Mouse (Mus musculus) CH12.LX (cell line): ENCODE measurements around the gene Meis2. TPM values are rescaled to one million over a fixed set of nuclear protein-coding genes. Genes with fewer than 3 reads are reported as not detected.

Source experiments
- DNase-seq: peaks from one replicate; pipeline ENCODE4 v3.0.0-alpha.2; 2013; ENCODE audit errors: extremely low read depth
- H3K27ac ChIP-seq: 2 replicates; pipeline ENCODE4 v1.5.1; 2012; ENCODE audit warnings: low read depth, mild to moderate bottlenecking, control low read depth, moderate library complexity; ENCODE audit not compliant: insufficient read depth
- H3K27me3 ChIP-seq: replicated peaks from 2 replicates; pipeline ENCODE3; 2012; ENCODE audit warnings: inconsistent platforms
- H3K36me3 ChIP-seq, 2 experiments: replicated peaks in 1 of 2; 2 replicates each; pipeline versions ENCODE3 to v1.6.1; 2012; ENCODE audit warnings: inconsistent platforms in 1 of 2, low read length in 1 of 2, mild to moderate bottlenecking in 1 of 2, mixed read lengths in 1 of 2, moderate library complexity in 1 of 2; ENCODE audit not compliant: control insufficient read depth in 1 of 2, insufficient read depth in 1 of 2
- H3K4me1 ChIP-seq, 2 experiments: 2 replicates each; pipeline ENCODE4 v1.6.1; 2012; ENCODE audit warnings: inconsistent platforms in 1 of 2, moderate library complexity in 1 of 2; ENCODE audit not compliant: insufficient read depth in 2 of 2, control insufficient read depth in 1 of 2
- H3K4me2 ChIP-seq: 2 replicates; pipeline ENCODE4 v1.6.1; 2012; ENCODE audit warnings: low read depth, mild to moderate bottlenecking, control low read depth; ENCODE audit not compliant: poor library complexity, insufficient read depth, severe bottlenecking
- H3K4me3 ChIP-seq, 3 experiments: fragments of 150-350 bp in 1 of 3; sonication (generic) in 1 of 3; replicated peaks in 1 of 3; 2 replicates each; pipeline versions ENCODE3 to v1.5.1; 2011 to 2012; ENCODE audit warnings: low read depth in 2 of 3, low read length in 2 of 3, mild to moderate bottlenecking in 2 of 3, moderate library complexity in 2 of 3, control low read depth in 1 of 3, improper control_type of control experiment in 1 of 3, inconsistent platforms in 1 of 3, mixed read lengths in 1 of 3; ENCODE audit not compliant: poor library complexity in 1 of 3
- H3K79me2 ChIP-seq: replicated peaks from 2 replicates; pipeline ENCODE4 v1.6.1; 2012; ENCODE audit warnings: mild to moderate bottlenecking, moderate library complexity; ENCODE audit not compliant: control insufficient read depth, poor library complexity, insufficient read depth, severe bottlenecking; ENCODE audit errors: extremely low read depth
- H3K9ac ChIP-seq: 2 replicates; pipeline ENCODE4 v1.6.1; 2012; ENCODE audit warnings: low read depth, mild to moderate bottlenecking, control low read depth, moderate library complexity; ENCODE audit not compliant: insufficient read depth
- H3K9me3 ChIP-seq: replicated peaks from 2 replicates; pipeline ENCODE3; 2012; ENCODE audit warnings: low read length, inconsistent platforms, mixed read lengths
- BHLHE40 ChIP-seq: IDR thresholded peaks from 2 replicates; pipeline ENCODE4 v1.6.1; 2011; ENCODE audit warnings: mild to moderate bottlenecking, low read depth, low read length, improper control_type of control experiment
- CHD1 ChIP-seq: IDR thresholded peaks from 2 replicates; pipeline ENCODE4 v1.6.1; 2012; ENCODE audit warnings: low read depth, low read length, improper control_type of control experiment, inconsistent platforms
- CTCF ChIP-seq, 2 experiments: IDR thresholded peaks in 1 of 2; conservative IDR thresholded peaks in 1 of 2; 2 replicates each; pipeline ENCODE4 v1.5.1; 2011 to 2012; ENCODE audit warnings: low read depth in 2 of 2, low read length in 2 of 2, improper control_type of control experiment in 1 of 2, inconsistent platforms in 1 of 2, mild to moderate bottlenecking in 1 of 2, moderate library complexity in 1 of 2
- HCFC1 ChIP-seq: IDR thresholded peaks from 2 replicates; pipeline ENCODE4 v1.6.1; 2012; ENCODE audit warnings: low read depth, mild to moderate bottlenecking, inconsistent platforms, low read length, improper control_type of control experiment
- IRF4 ChIP-seq: IDR thresholded peaks from 2 replicates; pipeline ENCODE4 v1.6.1; 2014; ENCODE audit warnings: low read depth, mild to moderate bottlenecking, inconsistent platforms, low read length, improper control_type of control experiment
- JUN ChIP-seq: IDR thresholded peaks from 2 replicates; pipeline ENCODE4 v1.6.1; 2011; ENCODE audit warnings: low read depth, mild to moderate bottlenecking, low read length, improper control_type of control experiment, moderate library complexity; ENCODE audit not compliant: insufficient read depth
- KAT2A ChIP-seq: IDR thresholded peaks from 2 replicates; pipeline ENCODE4 v1.6.1; 2012; ENCODE audit warnings: low read length, improper control_type of control experiment, inconsistent platforms; ENCODE audit not compliant: insufficient replicate concordance
- MAFK ChIP-seq: IDR thresholded peaks from 2 replicates; pipeline ENCODE4 v1.6.1; 2011; ENCODE audit warnings: low read length, improper control_type of control experiment; ENCODE audit not compliant: insufficient replicate concordance
- MAX ChIP-seq: IDR thresholded peaks from 2 replicates; pipeline ENCODE4 v1.6.1; 2011; ENCODE audit warnings: low read length, improper control_type of control experiment
- MXI1 ChIP-seq: IDR thresholded peaks from 2 replicates; pipeline ENCODE4 v1.6.1; 2011; ENCODE audit warnings: mild to moderate bottlenecking, low read depth, low read length, improper control_type of control experiment
- MYC ChIP-seq: IDR thresholded peaks from 2 replicates; pipeline ENCODE4 v1.6.1; 2011; ENCODE audit warnings: low read depth, mild to moderate bottlenecking, improper control_type of control experiment, low read length
- RAD21 ChIP-seq: IDR thresholded peaks from 2 replicates; pipeline ENCODE4 v1.6.1; 2011; ENCODE audit warnings: low read depth, mild to moderate bottlenecking, low read length, improper control_type of control experiment, moderate library complexity
- SIN3A ChIP-seq: IDR thresholded peaks from 2 replicates; pipeline ENCODE4 v1.6.1; 2012; ENCODE audit warnings: low read length, improper control_type of control experiment, inconsistent platforms
- TBP ChIP-seq: conservative IDR thresholded peaks from 2 replicates; pipeline ENCODE4 v1.6.1; 2011; ENCODE audit warnings: low read depth, low read length, improper control_type of control experiment
- TCF12 ChIP-seq: IDR thresholded peaks from 2 replicates; pipeline ENCODE4 v1.6.1; 2014; ENCODE audit warnings: low read depth, mild to moderate bottlenecking, inconsistent platforms, low read length, improper control_type of control experiment
- UBTF ChIP-seq: IDR thresholded peaks from 2 replicates; pipeline ENCODE4 v1.6.1; 2012; ENCODE audit warnings: low read depth, mild to moderate bottlenecking, inconsistent platforms, low read length, improper control_type of control experiment, moderate library complexity
- USF1 ChIP-seq: IDR thresholded peaks from 2 replicates; pipeline ENCODE4 v1.6.1; 2014; ENCODE audit warnings: low read depth, mild to moderate bottlenecking, inconsistent platforms, low read length, improper control_type of control experiment
- ZC3H11A ChIP-seq: IDR thresholded peaks from 2 replicates; pipeline ENCODE4 v1.6.1; 2012; ENCODE audit warnings: low read depth, mild to moderate bottlenecking, inconsistent platforms, low read length, improper control_type of control experiment
- ZNF384 ChIP-seq: IDR thresholded peaks from 2 replicates; pipeline ENCODE4 v1.6.1; 2012; ENCODE audit warnings: low read depth, low read length, improper control_type of control experiment, inconsistent platforms
- dilution Hi-C: fragments of 300-500 bp; cut with MboI; formaldehyde crosslinking; loops from 2 replicates; pipeline ENCODE4 v1.14.3; 2020; ENCODE audit warnings: low sequenced_read_pairs; ENCODE audit not compliant: extremely low pct_unique_long_range_greater_than_20kb, extremely low pct_ligation_motif_present
- in situ Hi-C: fragments of 300-500 bp; cut with MboI; formaldehyde crosslinking; loops from 3 replicates; pipeline ENCODE4 v1.14.3; 2019; ENCODE audit warnings: low sequenced_read_pairs, low pct_ligation_motif_present, low pct_unique_long_range_greater_than_20kb, mixed read lengths
- polyA plus RNA-seq: library from polyadenylated mRNA; unstranded; fragments of >175 nt; gene quantifications from 2 replicates; pipeline ENCODE4 v1.2.1, GENCODE M21; 2012; ENCODE audit warnings: low read depth; ENCODE audit not compliant: insufficient read length
- total RNA-seq, 2 experiments: library from RNA; depleted of rRNA; stranded (reverse); fragments of 300-350 nt in 1 of 2; fragments of >200 nt in 1 of 2; gene quantifications; 2 replicates each; pipeline ENCODE4 v1.2.3; 2012 to 2014

The Meis2 gene
- total and polyA plus RNA-seq, 3 experiments, result not detected

GRCm38 (mm10) chr2:116080961-116081360 lies 15.3 kb upstream of the Meis2 start:
- no peak overlapping the region for H3K9ac ChIP-seq
- peaks cover 2% of the 10 kb centered on the region for H3K9me3 ChIP-seq
- dilution Hi-C loops, result no loop called here
- no peaks in the 10 kb centered on the region for H3K36me3 ChIP-seq
- H3K27me3 ChIP-seq, result no peaks in the 10 kb centered on the region
- in situ Hi-C loops, result no loop called here
- no peak overlapping the region for H3K4me2 ChIP-seq
- no peak for TF ChIP-seq CHD1
- no peak for TF ChIP-seq TCF12
- TF ChIP-seq MAFK, result no peak
- DNase-seq, result no peak
- H3K79me2 ChIP-seq, result no peaks in the 10 kb centered on the region
- no peak overlapping the region for H3K4me3 ChIP-seq
- H3K4me1 ChIP-seq, result no peaks in the 10 kb centered on the region
- H3K27ac ChIP-seq, result no peak overlapping the region

DNA sequence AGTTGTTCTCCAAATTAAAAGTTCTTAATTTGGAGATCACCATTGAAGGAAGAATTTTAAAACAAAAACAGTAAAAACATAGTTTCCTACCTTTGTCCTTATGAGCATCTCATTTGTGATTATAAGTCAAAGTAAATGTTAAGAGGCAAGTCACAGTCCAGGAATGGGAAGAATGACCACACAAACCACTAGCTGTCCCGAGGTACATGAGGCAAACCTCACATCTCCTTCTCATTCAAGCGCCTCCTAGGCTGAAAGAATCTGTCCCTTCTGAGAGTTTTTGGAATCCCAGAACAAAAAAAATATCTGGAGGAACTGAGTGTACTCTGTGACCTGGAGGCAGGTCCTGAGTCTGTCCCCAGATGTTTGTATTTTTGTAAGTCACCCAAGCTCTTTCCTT lies 13.2 kb upstream of the Meis2 start:
- no peak for DNase-seq
- in situ Hi-C loops (no loop called here), dilution Hi-C loops (no loop called here)
- Histone ChIP-seq H3K4me1 (no peaks in the 10 kb centered on the region), H3K4me3 (no peak overlapping the region), H3K27ac (no peak overlapping the region), H3K27me3 (no peaks in the 10 kb centered on the region), H3K36me3 (no peaks in the 10 kb centered on the region), H3K4me2 (no peak overlapping the region), H3K79me2 (no peaks in the 10 kb centered on the region), H3K9ac (no peak overlapping the region), H3K9me3 (peaks cover 2% of the 10 kb centered on the region)
- TF ChIP-seq TCF12 (no peak), ZC3H11A (no peak), JUN (no peak), MXI1 (no peak), TBP (no peak), UBTF (no peak), MAX (no peak), BHLHE40 (no peak), MYC (no peak), HCFC1 (no peak), ZNF384 (no peak), IRF4 (no peak), CHD1 (no peak), SIN3A (no peak), KAT2A (no peak), USF1 (no peak), RAD21 (no peak), CTCF (conservative IDR thresholded peaks at IDR 0.05 in 1 of 2, IDR thresholded peaks at IDR 0.05 in 1 of 2; ENCODE audit: low read depth in 2 of 2, low read length in 2 of 2) (no peak)
